Mouse (Mus musculus): ENCODE results near the gene Atoh8. TPM values are rescaled to one million over a fixed set of nuclear protein-coding genes. Genes with fewer than 3 reads are reported as not detected.

Atoh8 gene
- 9.3 and 9.6 TPM in 2 replicates for polyA plus RNA-seq (2015; fragmentation: Nextera tagmentation; extraction: Ambion mirVana)

GRCm38 (mm10) chr6:72235098-72235806, at the start of gene Atoh8:
TSS of gene Atoh8 (minus strand) at chr6:72235577.
- Histone ChIP-seq H3K27ac (ENCODE audit: low read length) (peak within 1 kb of the TSS; percentile 59), H3K9ac (ENCODE audit: low read depth, low read length) (peak within 1 kb of the TSS; percentile 71), H3K4me1 (ENCODE audit: control insufficient read depth, insufficient read depth, low read length) (peaks cover 40% of the 10 kb centered on the region), H3K4me3 (ENCODE audit: low read length) (peak within 1 kb of the TSS; percentile 65), H3K27me3 (replicated peaks; ENCODE audit: control insufficient read depth, insufficient read depth, low read length) (peaks cover 30% of the 10 kb centered on the region), H3K36me3 (ENCODE audit: control insufficient read depth, insufficient read depth, low read length) (no peaks in the 10 kb centered on the region), H3K9me3 (ENCODE audit: control insufficient read depth, low read length) (no peaks in the 10 kb centered on the region), H3K4me2 (ENCODE audit: low read depth, low read length) (peak within 1 kb of the TSS; percentile 98)
- WGBS: under 1% methylated on average over 66 of the region's 68 CpGs
- ATAC-seq: peak; percentile 66

GRCm38 (mm10) chr6:72283914-72284313, 48.5 kb upstream of the Atoh8 start:
- Histone ChIP-seq H3K9me3 (ENCODE audit: control insufficient read depth, low read length) (no peaks in the 10 kb centered on the region), H3K4me1 (ENCODE audit: control insufficient read depth, insufficient read depth, low read length) (no peaks in the 10 kb centered on the region), H3K4me2 (ENCODE audit: low read depth, low read length) (no peak overlapping the region), H3K27me3 (replicated peaks; ENCODE audit: control insufficient read depth, insufficient read depth, low read length) (no peaks in the 10 kb centered on the region), H3K36me3 (ENCODE audit: control insufficient read depth, insufficient read depth, low read length) (no peaks in the 10 kb centered on the region), H3K4me3 (ENCODE audit: low read length) (no peak overlapping the region), H3K27ac (ENCODE audit: low read length) (no peak overlapping the region), H3K9ac (ENCODE audit: low read depth, low read length) (no peak overlapping the region)
- WGBS: 18% methylated on average over 4 of the region's 4 CpGs
- ATAC-seq: no peak

GRCm38 (mm10) chr6:72280410-72280998, 45.1 kb upstream of the Atoh8 start:
- WGBS: 66% methylated on average over 7 of the region's 7 CpGs
- Histone ChIP-seq H3K36me3 (ENCODE audit: control insufficient read depth, insufficient read depth, low read length) (no peaks in the 10 kb centered on the region), H3K27me3 (replicated peaks; ENCODE audit: control insufficient read depth, insufficient read depth, low read length) (no peaks in the 10 kb centered on the region), H3K9ac (ENCODE audit: low read depth, low read length) (no peak overlapping the region), H3K9me3 (ENCODE audit: control insufficient read depth, low read length) (0 out of 2 replicates have a peak, but pooled peaks cover 3% of the 10 kb centered on the region), H3K27ac (ENCODE audit: low read length) (no peak overlapping the region), H3K4me1 (ENCODE audit: control insufficient read depth, insufficient read depth, low read length) (no peaks in the 10 kb centered on the region), H3K4me2 (ENCODE audit: low read depth, low read length) (no peak overlapping the region), H3K4me3 (ENCODE audit: low read length) (no peak overlapping the region)
- ATAC-seq: no peak

GRCm38 (mm10) chr6:72279505-72279904, 44.1 kb upstream of the Atoh8 start:
- Histone ChIP-seq H3K27me3 (replicated peaks; ENCODE audit: control insufficient read depth, insufficient read depth, low read length) (no peaks in the 10 kb centered on the region), H3K4me2 (ENCODE audit: low read depth, low read length) (no peak overlapping the region), H3K36me3 (ENCODE audit: control insufficient read depth, insufficient read depth, low read length) (no peaks in the 10 kb centered on the region), H3K4me1 (ENCODE audit: control insufficient read depth, insufficient read depth, low read length) (no peaks in the 10 kb centered on the region), H3K9me3 (ENCODE audit: control insufficient read depth, low read length) (0 out of 2 replicates have a peak, but pooled peaks cover 3% of the 10 kb centered on the region), H3K4me3 (ENCODE audit: low read length) (no peak overlapping the region), H3K9ac (ENCODE audit: low read depth, low read length) (no peak overlapping the region), H3K27ac (ENCODE audit: low read length) (no peak overlapping the region)
- ATAC-seq: peak; percentile 63
- WGBS: 65% methylated on average over 7 of the region's 7 CpGs

GRCm38 (mm10) chr6:72278835-72279234, 43.5 kb upstream of the Atoh8 start:
- Histone ChIP-seq H3K4me2 (ENCODE audit: low read depth, low read length) (no peak overlapping the region), H3K9me3 (ENCODE audit: control insufficient read depth, low read length) (0 out of 2 replicates have a peak, but pooled peaks cover 3% of the 10 kb centered on the region), H3K27ac (ENCODE audit: low read length) (no peak overlapping the region), H3K4me3 (ENCODE audit: low read length) (no peak overlapping the region), H3K9ac (ENCODE audit: low read depth, low read length) (no peak overlapping the region), H3K4me1 (ENCODE audit: control insufficient read depth, insufficient read depth, low read length) (no peaks in the 10 kb centered on the region), H3K36me3 (ENCODE audit: control insufficient read depth, insufficient read depth, low read length) (no peaks in the 10 kb centered on the region), H3K27me3 (replicated peaks; ENCODE audit: control insufficient read depth, insufficient read depth, low read length) (no peaks in the 10 kb centered on the region)
- WGBS: 69% methylated on average over 4 of the region's 4 CpGs
- no peak for ATAC-seq

GRCm38 (mm10) chr6:72277508-72278166, 42.3 kb upstream of the Atoh8 start:
- H3K9me3 ChIP-seq (ENCODE audit: control insufficient read depth, low read length): 0 out of 2 replicates have a peak, but pooled peaks cover 3% of the 10 kb centered on the region
- no peaks in the 10 kb centered on the region for H3K4me1 ChIP-seq (ENCODE audit: control insufficient read depth, insufficient read depth, low read length)
- no peaks in the 10 kb centered on the region for H3K27me3 ChIP-seq (replicated peaks; ENCODE audit: control insufficient read depth, insufficient read depth, low read length)
- 61% methylated on average over 9 of the region's 9 CpGs for WGBS
- no peak overlapping the region for H3K4me3 ChIP-seq (ENCODE audit: low read length)
- peak; percentile 51 for ATAC-seq
- H3K9ac ChIP-seq (ENCODE audit: low read depth, low read length): no peak overlapping the region
- H3K36me3 ChIP-seq (ENCODE audit: control insufficient read depth, insufficient read depth, low read length): no peaks in the 10 kb centered on the region
- H3K4me2 ChIP-seq (ENCODE audit: low read depth, low read length): no peak overlapping the region
- peak overlapping the region; percentile 64 for H3K27ac ChIP-seq (ENCODE audit: low read length)

GRCm38 (mm10) chr6:72276972-72277441, 41.6 kb upstream of the Atoh8 start:
- Histone ChIP-seq H3K4me1 (ENCODE audit: control insufficient read depth, insufficient read depth, low read length) (no peaks in the 10 kb centered on the region), H3K9ac (ENCODE audit: low read depth, low read length) (no peak overlapping the region), H3K27ac (ENCODE audit: low read length) (peak overlapping the region; percentile 64), H3K4me3 (ENCODE audit: low read length) (no peak overlapping the region), H3K27me3 (replicated peaks; ENCODE audit: control insufficient read depth, insufficient read depth, low read length) (no peaks in the 10 kb centered on the region), H3K9me3 (ENCODE audit: control insufficient read depth, low read length) (0 out of 2 replicates have a peak, but pooled peaks cover 3% of the 10 kb centered on the region), H3K4me2 (ENCODE audit: low read depth, low read length) (no peak overlapping the region), H3K36me3 (ENCODE audit: control insufficient read depth, insufficient read depth, low read length) (no peaks in the 10 kb centered on the region)
- peak; percentile 60 for ATAC-seq
- 68% methylated on average over 13 of the region's 13 CpGs for WGBS

- WGBS: 93% methylated on average over 6 of the region's 6 CpGs
- no peak overlapping the region for H3K27ac ChIP-seq (ENCODE audit: low read length)
Measured at GRCm38 (mm10) chr6:72276141-72276540, 40.8 kb upstream of the Atoh8 start.

GRCm38 (mm10) chr6:72275527-72275926, 40.1 kb upstream of the Atoh8 start:
- 0 out of 2 replicates have a peak, but pooled peaks cover 3% of the 10 kb centered on the region for H3K9me3 ChIP-seq (ENCODE audit: control insufficient read depth, low read length)
- 72% methylated on average over 4 of the region's 4 CpGs for WGBS
- no peak for ATAC-seq
- no peak overlapping the region for H3K27ac ChIP-seq (ENCODE audit: low read length)
- H3K9ac ChIP-seq (ENCODE audit: low read depth, low read length): no peak overlapping the region
- H3K4me1 ChIP-seq (ENCODE audit: control insufficient read depth, insufficient read depth, low read length): no peaks in the 10 kb centered on the region
- H3K27me3 ChIP-seq (replicated peaks; ENCODE audit: control insufficient read depth, insufficient read depth, low read length): no peaks in the 10 kb centered on the region
- no peak overlapping the region for H3K4me2 ChIP-seq (ENCODE audit: low read depth, low read length)
- no peak overlapping the region for H3K4me3 ChIP-seq (ENCODE audit: low read length)
- no peaks in the 10 kb centered on the region for H3K36me3 ChIP-seq (ENCODE audit: control insufficient read depth, insufficient read depth, low read length)

More at GRCm38 (mm10) chr6:72276141-72276540, 40.8 kb upstream of the Atoh8 start:
- Histone ChIP-seq H3K4me2 (ENCODE audit: low read depth, low read length) (no peak overlapping the region), H3K9ac (ENCODE audit: low read depth, low read length) (no peak overlapping the region), H3K4me1 (ENCODE audit: control insufficient read depth, insufficient read depth, low read length) (no peaks in the 10 kb centered on the region), H3K4me3 (ENCODE audit: low read length) (no peak overlapping the region), H3K27me3 (replicated peaks; ENCODE audit: control insufficient read depth, insufficient read depth, low read length) (no peaks in the 10 kb centered on the region), H3K9me3 (ENCODE audit: control insufficient read depth, low read length) (0 out of 2 replicates have a peak, but pooled peaks cover 3% of the 10 kb centered on the region), H3K36me3 (ENCODE audit: control insufficient read depth, insufficient read depth, low read length) (no peaks in the 10 kb centered on the region)
- no peak for ATAC-seq

Measured in intestine, embryonic 16.5 days (tissue).